Mouse (Mus musculus) embryonic fibroblast, embryonic 13.5 days (primary cell): ENCODE data around the gene Zxdc.

Experiments
- CTCF ChIP-seq: IDR thresholded peaks from 2 replicates; pipeline ENCODE4 v1.5.1; 2011; ENCODE audit warnings: mild to moderate bottlenecking, control low read depth, low read length, moderate library complexity, borderline replicate concordance; ENCODE audit not compliant: insufficient read depth
- POLR2A ChIP-seq: IDR thresholded peaks from 2 replicates; pipeline ENCODE4 v1.6.1; 2011; ENCODE audit warnings: low read depth, mild to moderate bottlenecking, control low read depth, low read length, moderate library complexity

- TF ChIP-seq POLR2A (no peak), CTCF (peak; percentile 82)
Observed at GRCm38 (mm10) chr6:90450179-90450578, 80.9 kb downstream of the Zxdc start.
